Mouse (Mus musculus) hindbrain, embryonic 12.5 days (tissue): ENCODE measurements around the gene Sema5a. TPM values are rescaled to one million over a fixed set of nuclear protein-coding genes. Genes with fewer than 3 reads are reported as not detected.

Experiments used
- ATAC-seq: fragments of 200-750 bp; cut with Nextera tagmentation; 2 replicates; pipeline ENCODE4 v1.8.0; 2017; ENCODE audit warnings: moderate TSS enrichment; ENCODE audit not compliant: low FRiP score
- H3K27ac ChIP-seq: fragments of 300-500 bp; sonication (generic); 2 replicates; pipeline ENCODE4 v1.5.1; 2016; ENCODE audit warnings: mild to moderate bottlenecking
- H3K27me3 ChIP-seq: fragments of 300-500 bp; sonication (generic); 2 replicates; pipeline ENCODE4 v1.6.1; 2016; ENCODE audit warnings: mild to moderate bottlenecking
- H3K36me3 ChIP-seq: fragments of 300-500 bp; sonication (generic); 2 replicates; pipeline ENCODE4 v1.6.1; 2016; ENCODE audit warnings: mild to moderate bottlenecking
- H3K4me1 ChIP-seq: fragments of 300-500 bp; sonication (generic); 2 replicates; pipeline ENCODE4 v1.6.1; 2016
- H3K4me2 ChIP-seq: fragments of 300-500 bp; sonication (generic); replicated peaks from 2 replicates; pipeline ENCODE4 v1.6.1; 2016; ENCODE audit warnings: mild to moderate bottlenecking
- H3K4me3 ChIP-seq: fragments of 300-500 bp; sonication (generic); 2 replicates; pipeline ENCODE4 v1.5.1; 2016; ENCODE audit warnings: mild to moderate bottlenecking
- H3K9ac ChIP-seq: fragments of 300-500 bp; sonication (generic); 2 replicates; pipeline ENCODE4 v1.6.1; 2016; ENCODE audit warnings: mild to moderate bottlenecking, moderate library complexity
- H3K9me3 ChIP-seq: fragments of 300-500 bp; sonication (generic); replicated peaks from 2 replicates; pipeline ENCODE4 v1.6.1; 2016; ENCODE audit warnings: mild to moderate bottlenecking
- WGBS: fragments of 180-500 bp; shearing (Covaris S2); methylation state at CpG from one replicate; pipeline ENCODE4 v1.1.7; 2016; 5-methylcytosine and 5-hydroxymethylcytosine counted together
- polyA plus RNA-seq: library from polyadenylated mRNA; unstranded; fragments of >200 nt; fragmentation: Nextera tagmentation; extraction: Ambion mirVana; gene quantifications from 2 replicates; pipeline ENCODE4 v1.2.1, GENCODE M21; 2016

The Sema5a gene
- polyA plus RNA-seq, 1 experiment from 2014 or later, result 11.2 TPM

- WGBS, result 91% methylated on average over 5 of the region's 5 CpGs
- ATAC-seq, result no peak
- no peaks in the 10 kb centered on the region for H3K9me3 ChIP-seq
These were observed 98.9 kb downstream of the Sema5a start for GRCm38 (mm10) chr15:32343544-32343943.

GRCm38 (mm10) chr15:32347315-32347714 is 102.7 kb downstream of the Sema5a start:
- no peak overlapping the region for H3K27ac ChIP-seq
- no peaks in the 10 kb centered on the region for H3K9me3 ChIP-seq
- no peak overlapping the region for H3K4me3 ChIP-seq
- no peak for ATAC-seq
- H3K36me3 ChIP-seq, result no peaks in the 10 kb centered on the region
- WGBS, result 87% methylated on average over 5 of the region's 5 CpGs
- no peak overlapping the region for H3K9ac ChIP-seq
- H3K27me3 ChIP-seq, result no peaks in the 10 kb centered on the region
- H3K4me1 ChIP-seq, result no peaks in the 10 kb centered on the region
- H3K4me2 ChIP-seq, result no peak overlapping the region

More at GRCm38 (mm10) chr15:32343544-32343943, 98.9 kb downstream of the Sema5a start:
- H3K4me3 ChIP-seq, result no peak overlapping the region
- no peak overlapping the region for H3K4me2 ChIP-seq
- peaks cover 5% of the 10 kb centered on the region for H3K4me1 ChIP-seq
- no peaks in the 10 kb centered on the region for H3K36me3 ChIP-seq
- no peaks in the 10 kb centered on the region for H3K27me3 ChIP-seq
- no peak overlapping the region for H3K27ac ChIP-seq
- no peak overlapping the region for H3K9ac ChIP-seq

DNA sequence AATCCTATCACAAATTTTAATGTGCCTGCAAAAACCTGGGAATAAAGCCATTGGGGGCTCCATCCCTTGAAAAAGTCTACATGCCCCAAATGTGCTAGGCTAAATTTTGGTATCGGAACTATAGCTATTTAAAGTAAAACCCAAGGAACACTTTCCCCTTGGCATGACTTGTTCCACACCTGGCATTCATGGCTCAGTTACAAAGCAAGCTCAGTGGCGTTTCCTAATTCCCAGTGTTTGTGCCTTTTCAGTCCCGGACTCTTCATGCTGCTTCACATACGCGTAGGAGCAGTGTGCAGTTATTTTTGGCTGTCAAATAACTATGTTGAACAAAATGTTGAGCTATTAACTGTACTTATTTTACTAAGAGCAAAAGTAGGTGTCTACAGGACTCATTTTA is 104.7 kb downstream of the Sema5a start:
- H3K4me2 ChIP-seq, result no peak overlapping the region
- H3K9ac ChIP-seq, result no peak overlapping the region
- peaks cover 7% of the 10 kb centered on the region for H3K4me1 ChIP-seq
- no peak for ATAC-seq
- H3K27ac ChIP-seq, result no peak overlapping the region
- H3K36me3 ChIP-seq, result no peaks in the 10 kb centered on the region
- no peaks in the 10 kb centered on the region for H3K9me3 ChIP-seq
- no peak overlapping the region for H3K4me3 ChIP-seq
- H3K27me3 ChIP-seq, result no peaks in the 10 kb centered on the region
- WGBS, result 89% methylated on average over 5 of the region's 5 CpGs

- 27% methylated on average over 8 of the region's 8 CpGs for WGBS
- peaks cover 7% of the 10 kb centered on the region for H3K4me1 ChIP-seq
- H3K9ac ChIP-seq, result no peak overlapping the region
- no peak overlapping the region for H3K4me2 ChIP-seq
- no peaks in the 10 kb centered on the region for H3K36me3 ChIP-seq
- H3K27me3 ChIP-seq, result no peaks in the 10 kb centered on the region
- no peak for ATAC-seq
- no peaks in the 10 kb centered on the region for H3K9me3 ChIP-seq
- H3K27ac ChIP-seq, result no peak overlapping the region
- no peak overlapping the region for H3K4me3 ChIP-seq
These were observed 108.4 kb downstream of the Sema5a start for GRCm38 (mm10) chr15:32352995-32353394.

DNA sequence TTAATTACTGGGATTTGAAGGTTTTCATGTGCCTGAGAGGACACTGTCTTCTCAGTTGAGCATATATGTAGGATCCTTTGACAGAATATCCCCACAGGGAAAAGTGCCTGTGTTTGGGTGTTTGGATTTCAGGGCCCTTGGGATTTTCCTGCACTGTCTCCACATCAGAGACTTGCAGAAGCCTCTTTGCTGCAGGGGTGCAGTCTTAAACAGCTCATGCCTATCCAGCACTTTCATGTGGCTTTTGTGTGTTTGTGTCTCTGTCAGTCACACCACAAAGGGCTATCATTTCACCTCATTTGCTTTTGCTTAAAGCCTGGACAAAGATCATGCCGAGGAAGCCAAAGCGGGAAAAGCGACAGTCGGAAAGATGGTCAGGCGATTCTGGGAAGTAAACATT is 108.9 kb downstream of the Sema5a start:
- Histone ChIP-seq H3K4me1 (peaks cover 7% of the 10 kb centered on the region), H3K4me3 (no peak overlapping the region), H3K9ac (no peak overlapping the region), H3K27ac (no peak overlapping the region), H3K27me3 (no peaks in the 10 kb centered on the region), H3K9me3 (no peaks in the 10 kb centered on the region), H3K36me3 (no peaks in the 10 kb centered on the region), H3K4me2 (no peak overlapping the region)
- WGBS, result 23% methylated on average over 5 of the region's 5 CpGs
- ATAC-seq, result no peak

GRCm38 (mm10) chr15:32356805-32357204 is 112.2 kb downstream of the Sema5a start:
- H3K4me1 ChIP-seq, result peaks cover 7% of the 10 kb centered on the region
- WGBS, result 89% methylated on average over 5 of the region's 5 CpGs
- H3K9me3 ChIP-seq, result no peaks in the 10 kb centered on the region

DNA sequence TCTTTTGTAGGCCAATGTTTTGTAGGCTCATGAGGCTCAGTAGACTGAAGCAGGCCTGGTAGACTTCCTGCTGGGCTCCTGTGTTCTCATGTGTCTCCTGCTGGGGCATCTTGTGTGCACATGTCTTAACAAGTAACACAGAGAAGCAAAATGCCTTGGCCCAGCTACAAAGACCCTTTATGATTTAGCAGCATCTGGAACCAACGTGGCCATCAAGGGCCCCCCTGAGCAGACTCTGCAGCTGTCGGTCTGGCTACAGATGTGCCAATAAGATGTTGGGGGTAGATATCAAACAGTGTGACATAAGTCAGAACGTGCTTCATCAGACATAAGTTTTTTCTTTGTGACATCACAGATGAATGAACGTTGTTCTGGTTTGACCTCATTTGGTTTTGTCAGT is 123.2 kb downstream of the Sema5a start:
- no peak overlapping the region for H3K4me3 ChIP-seq
- H3K4me2 ChIP-seq, result no peak overlapping the region
- H3K27ac ChIP-seq, result no peak overlapping the region
- no peaks in the 10 kb centered on the region for H3K36me3 ChIP-seq
- no peaks in the 10 kb centered on the region for H3K9me3 ChIP-seq
- 0 out of 2 replicates have a peak, but pooled peaks cover 2% of the 10 kb centered on the region for H3K4me1 ChIP-seq
- ATAC-seq, result no peak
- WGBS, result 66% methylated on average over 4 of the region's 4 CpGs
- H3K9ac ChIP-seq, result no peak overlapping the region
- no peaks in the 10 kb centered on the region for H3K27me3 ChIP-seq

More at GRCm38 (mm10) chr15:32356805-32357204, 112.2 kb downstream of the Sema5a start:
- no peak overlapping the region for H3K4me3 ChIP-seq
- no peaks in the 10 kb centered on the region for H3K36me3 ChIP-seq
- no peak overlapping the region for H3K9ac ChIP-seq
- H3K27me3 ChIP-seq, result no peaks in the 10 kb centered on the region
- no peak overlapping the region for H3K4me2 ChIP-seq
- no peak overlapping the region for H3K27ac ChIP-seq
- ATAC-seq, result no peak

GRCm38 (mm10) chr15:32370914-32371313 is 126.3 kb downstream of the Sema5a start:
- 83% methylated on average over 6 of the region's 6 CpGs for WGBS
- ATAC-seq, result no peak
- H3K4me1 ChIP-seq, result 0 out of 2 replicates have a peak, but pooled peaks cover 2% of the 10 kb centered on the region

DNA sequence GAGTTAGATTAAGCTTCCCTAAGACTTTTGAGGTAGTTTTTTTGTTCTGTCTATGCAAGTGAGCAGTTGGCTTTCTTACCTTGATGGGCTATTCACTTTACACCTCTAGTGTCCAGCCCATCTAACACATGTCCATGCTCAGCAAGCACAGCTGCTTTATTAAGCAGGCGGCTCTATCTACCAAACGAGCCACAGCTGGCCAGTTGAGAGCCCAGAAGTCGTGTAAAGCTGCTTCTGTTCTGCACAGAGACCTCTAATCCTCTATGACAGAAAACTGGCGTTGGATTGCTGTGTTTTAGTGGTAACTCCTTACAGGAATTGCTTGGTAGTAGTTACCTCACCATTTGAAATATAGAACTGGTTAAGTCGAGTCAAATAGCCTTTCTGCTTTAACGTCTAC is 126.8 kb downstream of the Sema5a start:
- H3K36me3 ChIP-seq, result no peaks in the 10 kb centered on the region
- no peak overlapping the region for H3K9ac ChIP-seq
- ATAC-seq, result no peak
- 0 out of 2 replicates have a peak, but pooled peaks cover 2% of the 10 kb centered on the region for H3K4me1 ChIP-seq
- no peak overlapping the region for H3K27ac ChIP-seq
- no peaks in the 10 kb centered on the region for H3K9me3 ChIP-seq
- H3K27me3 ChIP-seq, result no peaks in the 10 kb centered on the region
- no peak overlapping the region for H3K4me3 ChIP-seq
- WGBS, result 73% methylated on average over 6 of the region's 6 CpGs
- H3K4me2 ChIP-seq, result no peak overlapping the region

More at GRCm38 (mm10) chr15:32370914-32371313, 126.3 kb downstream of the Sema5a start:
- H3K4me3 ChIP-seq, result no peak overlapping the region
- H3K36me3 ChIP-seq, result no peaks in the 10 kb centered on the region
- H3K27ac ChIP-seq, result no peak overlapping the region
- no peak overlapping the region for H3K4me2 ChIP-seq
- H3K9me3 ChIP-seq, result no peaks in the 10 kb centered on the region
- no peaks in the 10 kb centered on the region for H3K27me3 ChIP-seq
- H3K9ac ChIP-seq, result no peak overlapping the region

DNA sequence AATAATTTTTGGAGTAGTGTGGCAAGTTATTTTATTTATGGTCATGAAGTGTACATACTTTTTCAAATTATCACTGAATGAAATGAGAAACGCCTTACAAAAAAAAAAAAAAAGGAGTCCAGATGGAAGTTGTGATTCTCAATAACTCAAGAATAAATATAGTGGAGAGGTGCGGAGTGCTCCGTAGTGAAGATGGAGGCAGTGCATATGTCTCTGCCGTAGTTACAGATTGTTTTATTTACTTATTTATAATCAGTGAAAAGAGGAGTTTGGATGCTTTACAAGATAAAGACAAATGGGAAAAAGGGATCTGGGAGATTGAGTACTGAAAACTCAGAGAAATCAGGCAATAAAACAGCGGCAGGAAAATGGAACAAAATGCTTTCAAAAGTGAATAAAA is 131.7 kb downstream of the Sema5a start:
- WGBS, result 92% methylated on average over 5 of the region's 5 CpGs
- no peak overlapping the region for H3K27ac ChIP-seq
- H3K9me3 ChIP-seq, result no peaks in the 10 kb centered on the region
- no peak overlapping the region for H3K9ac ChIP-seq
- no peaks in the 10 kb centered on the region for H3K36me3 ChIP-seq
- no peak overlapping the region for H3K4me3 ChIP-seq
- H3K4me1 ChIP-seq, result no peaks in the 10 kb centered on the region
- ATAC-seq, result no peak
- H3K27me3 ChIP-seq, result no peaks in the 10 kb centered on the region
- H3K4me2 ChIP-seq, result no peak overlapping the region

DNA sequence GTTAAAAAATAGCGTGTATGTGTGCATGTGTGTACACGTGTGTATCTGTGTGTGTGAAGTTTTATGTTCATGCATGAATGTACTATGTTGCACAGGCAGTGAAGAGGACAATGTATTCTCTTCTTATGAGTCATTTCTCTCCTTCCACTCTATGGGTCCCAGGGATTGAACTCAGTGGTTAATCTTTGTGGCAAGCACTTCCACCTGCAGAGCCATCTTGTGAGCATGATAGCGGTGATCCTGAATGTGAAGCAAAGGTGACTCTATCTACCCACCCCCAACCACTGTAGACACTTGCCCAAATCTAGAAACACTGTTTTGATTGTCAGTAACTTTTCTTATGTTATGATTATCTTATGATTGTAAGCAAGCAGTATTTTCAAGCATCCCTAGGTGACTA is 133.2 kb downstream of the Sema5a start:
- no peak overlapping the region for H3K4me3 ChIP-seq
- no peaks in the 10 kb centered on the region for H3K9me3 ChIP-seq
- no peak overlapping the region for H3K27ac ChIP-seq
- H3K9ac ChIP-seq, result no peak overlapping the region
- no peaks in the 10 kb centered on the region for H3K4me1 ChIP-seq
- 93% methylated on average over 3 of the region's 3 CpGs for WGBS
- H3K27me3 ChIP-seq, result no peaks in the 10 kb centered on the region
- H3K36me3 ChIP-seq, result no peaks in the 10 kb centered on the region
- H3K4me2 ChIP-seq, result no peak overlapping the region
- no peak for ATAC-seq

DNA sequence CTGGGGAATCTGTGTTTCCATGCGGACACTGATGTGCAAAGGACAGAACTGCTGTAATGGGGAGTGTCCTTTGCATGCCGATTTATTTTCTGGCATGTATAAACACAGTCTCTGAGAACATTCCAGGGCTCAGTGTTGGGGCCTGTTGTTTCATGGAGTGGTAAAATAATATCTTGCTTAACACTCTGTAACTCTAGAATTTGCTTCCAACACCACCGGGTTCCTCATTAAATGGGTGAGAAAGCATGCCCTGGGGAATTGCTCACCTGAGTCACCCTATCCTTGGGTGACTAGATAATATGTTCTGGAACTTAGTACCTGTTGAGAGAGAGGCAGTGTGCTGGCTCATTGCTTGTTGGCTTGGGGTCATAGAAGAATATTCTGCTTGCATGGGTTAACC is 135.7 kb downstream of the Sema5a start:
- ATAC-seq, result no peak
- no peaks in the 10 kb centered on the region for H3K36me3 ChIP-seq

DNA sequence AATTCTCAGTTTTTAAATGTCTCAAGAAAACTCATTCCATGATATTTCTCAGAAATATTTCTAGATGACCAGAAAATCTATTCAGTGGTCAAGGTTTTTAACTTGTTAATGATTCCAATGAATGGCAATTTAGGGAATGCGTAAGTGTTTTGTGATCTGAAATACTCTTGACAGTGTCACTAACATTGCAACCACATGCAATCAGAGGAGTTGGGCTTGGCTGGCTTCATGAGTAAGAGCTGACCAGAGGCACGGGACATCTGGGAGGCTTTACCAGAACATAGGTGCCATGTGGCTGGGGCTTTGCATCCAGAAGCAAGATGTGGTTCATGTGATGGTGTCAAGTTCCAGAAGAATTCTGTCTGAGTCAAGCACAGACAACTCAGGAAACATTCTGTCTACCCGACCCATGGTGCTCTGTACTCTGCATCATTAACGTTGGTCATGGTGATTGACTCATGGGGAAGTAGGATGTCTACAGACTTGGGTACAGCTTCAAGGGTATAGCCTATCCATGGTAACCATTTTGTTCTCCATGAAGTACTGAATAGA is 138.4 kb downstream of the Sema5a start:
- H3K36me3 ChIP-seq, result no peaks in the 10 kb centered on the region
- WGBS, result 86% methylated on average over 4 of the region's 4 CpGs
- H3K4me2 ChIP-seq, result no peak overlapping the region
- no peaks in the 10 kb centered on the region for H3K27me3 ChIP-seq
- no peaks in the 10 kb centered on the region for H3K9me3 ChIP-seq
- no peak overlapping the region for H3K27ac ChIP-seq
- no peak overlapping the region for H3K9ac ChIP-seq
- ATAC-seq, result no peak
- H3K4me3 ChIP-seq, result no peak overlapping the region
- no peaks in the 10 kb centered on the region for H3K4me1 ChIP-seq

More for the DNA sequence above, 135.7 kb downstream of the Sema5a start:
- WGBS, result 90% methylated on average over 3 of the region's 3 CpGs
- no peak overlapping the region for H3K9ac ChIP-seq
- no peaks in the 10 kb centered on the region for H3K27me3 ChIP-seq
- H3K4me3 ChIP-seq, result no peak overlapping the region
- no peaks in the 10 kb centered on the region for H3K9me3 ChIP-seq
- no peaks in the 10 kb centered on the region for H3K4me1 ChIP-seq
- H3K27ac ChIP-seq, result no peak overlapping the region
- no peak overlapping the region for H3K4me2 ChIP-seq
